Comparison of ENCODE assay signal across 7 mouse cellular contexts in genomic region chr2:30801067-30801852, GRCm38 (mm10). TPM values are rescaled to one million over a fixed set of nuclear protein-coding genes. Genes with fewer than 3 reads are reported as not detected.
DNase-seq lines count a peak whose midpoint lies in the region; ATAC-seq and TF ChIP-seq lines count a peak whose summit lies in the region.

No protein-coding gene starts in this region.

- H3K36me3 ChIP-seq in heart, embryonic 10.5 days = no peaks in the 10 kb centered on the region
- H3K36me3 ChIP-seq in kidney, embryonic 16.5 days (ENCODE audit: insufficient read depth, low read length) = no peaks in the 10 kb centered on the region

- H3K4me2 ChIP-seq in kidney, embryonic 16.5 days (replicated peaks; ENCODE audit: low read depth, low read length) = peak overlapping the region; percentile 76

- H3K4me3 ChIP-seq in heart, embryonic 10.5 days = peak overlapping the region; percentile 72
- peak overlapping the region; percentile 43 for H3K4me3 ChIP-seq in kidney, embryonic 16.5 days (ENCODE audit: low read length)

- ATAC-seq in kidney, embryonic 16.5 days (ENCODE audit: low FRiP score, low TSS enrichment) = peak; percentile 55
- ATAC-seq in megakaryocyte-erythroid progenitor cell, adult 5-6 weeks (replicated peaks; ENCODE audit: low FRiP score, low TSS enrichment, poor library complexity, severe bottlenecking) = peak; percentile 57

- peaks cover 68% of the 10 kb centered on the region for H3K27me3 ChIP-seq in heart, embryonic 10.5 days (ENCODE audit: insufficient read depth, poor library complexity, severe bottlenecking)
- no peaks in the 10 kb centered on the region for H3K27me3 ChIP-seq in kidney, embryonic 16.5 days (ENCODE audit: insufficient read depth, low read length)

- H3K9me3 ChIP-seq in heart, embryonic 10.5 days = no peaks in the 10 kb centered on the region
- H3K9me3 ChIP-seq in kidney, embryonic 16.5 days (ENCODE audit: low read length) = no peaks in the 10 kb centered on the region

- WGBS in heart, embryonic 10.5 days = under 1% methylated on average over 77 of the region's 77 CpGs
- WGBS in kidney, embryonic 16.5 days = under 1% methylated on average over 76 of the region's 77 CpGs

- H3K27ac ChIP-seq in heart, embryonic 10.5 days = peak overlapping the region; percentile 87
- no peak overlapping the region for H3K27ac ChIP-seq in kidney, embryonic 16.5 days (ENCODE audit: low read length)

- DNase-seq in ovary, postnatal 36 days (ENCODE audit: low spot score) = peak; percentile 48
- no peak for DNase-seq in ovary, adult 18-20 months (ENCODE audit: low spot score)
- DNase-seq in brain, embryonic 14.5 days (ENCODE audit: low read depth) = peak; percentile 65
- no peak for DNase-seq in heart, embryonic 10.5 days (ENCODE audit: low spot score)
- DNase-seq in thymus, postnatal 25 days = peak; percentile 45

- no peak for TF ChIP-seq POLR2A in brain, embryonic 14.5 days (IDR thresholded peaks at IDR 0.05; ENCODE audit: borderline replicate concordance, extremely low read depth, insufficient read depth, insufficient read length, poor library complexity, severe bottlenecking)

- peaks cover 20% of the 10 kb centered on the region for H3K4me1 ChIP-seq in heart, embryonic 10.5 days
- H3K4me1 ChIP-seq in kidney, embryonic 16.5 days (ENCODE audit: insufficient read depth, low read length) = peaks cover 18% of the 10 kb centered on the region

- TF ChIP-seq CTCF in brain, embryonic 14.5 days (IDR thresholded peaks at IDR 0.05; ENCODE audit: borderline replicate concordance, extremely low read depth, insufficient read depth, insufficient read length) = no peak

- peak overlapping the region; percentile 74 for H3K9ac ChIP-seq in kidney, embryonic 16.5 days (replicated peaks; ENCODE audit: low read length)

RNA-seq across cellular contexts. Expression of gene 1700001O22Rik, which starts 2.2 kb away (rescaled TPM):
- 1.9 and 3.2 TPM in 2 replicates for polyA plus RNA-seq in brain, embryonic 14.5 days (2012; rRNA removed)
- 1.3 and 1.8 TPM in 2 replicates for polyA plus RNA-seq in heart, embryonic 10.5 days (2016; fragmentation: Nextera tagmentation; extraction: Ambion mirVana)
- polyA plus RNA-seq in kidney, embryonic 16.5 days (2015; fragmentation: Nextera tagmentation; extraction: Ambion mirVana) = 5.1 and 5.2 TPM in 2 replicates
- total RNA-seq in megakaryocyte-erythroid progenitor cell, adult 5-6 weeks (2014; fragmentation: Nextera tagmentation) = 0.54 and 1.2 TPM in 2 replicates
- total RNA-seq in megakaryocyte-erythroid progenitor cell, adult 5-6 weeks (2017) = not detected in 2 replicates

RNA-seq across cellular contexts. Expression of gene Ntmt1, which starts 6.4 kb away (rescaled TPM):
- 72.3 and 98.7 TPM in 2 replicates for polyA plus RNA-seq in brain, embryonic 14.5 days (2012; rRNA removed)
- 102 and 116 TPM in 2 replicates for polyA plus RNA-seq in heart, embryonic 10.5 days (2016; fragmentation: Nextera tagmentation; extraction: Ambion mirVana)
- polyA plus RNA-seq in kidney, embryonic 16.5 days (2015; fragmentation: Nextera tagmentation; extraction: Ambion mirVana) = 92.9 and 94.9 TPM in 2 replicates
- total RNA-seq in megakaryocyte-erythroid progenitor cell, adult 5-6 weeks (2014; fragmentation: Nextera tagmentation) = 23.7 and 36.8 TPM in 2 replicates
- total RNA-seq in megakaryocyte-erythroid progenitor cell, adult 5-6 weeks (2017) = 9.8 and 14.7 TPM in 2 replicates

RNA-seq across cellular contexts. Expression of gene Asb6, which starts 28.9 kb away (rescaled TPM):
- polyA plus RNA-seq in brain, embryonic 14.5 days (2012; rRNA removed) = 51.0 and 51.5 TPM in 2 replicates
- polyA plus RNA-seq in heart, embryonic 10.5 days (2016; fragmentation: Nextera tagmentation; extraction: Ambion mirVana) = 31.3 and 40.1 TPM in 2 replicates
- polyA plus RNA-seq in kidney, embryonic 16.5 days (2015; fragmentation: Nextera tagmentation; extraction: Ambion mirVana) = 39.0 and 42.7 TPM in 2 replicates
- 30.1 and 31.3 TPM in 2 replicates for total RNA-seq in megakaryocyte-erythroid progenitor cell, adult 5-6 weeks (2014; fragmentation: Nextera tagmentation)
- 16.2 and 37.6 TPM in 2 replicates for total RNA-seq in megakaryocyte-erythroid progenitor cell, adult 5-6 weeks (2017)

RNA-seq across cellular contexts. Expression of gene Prrx2, which starts 33.5 kb away (rescaled TPM):
- 10.8 and 13.6 TPM in 2 replicates for polyA plus RNA-seq in brain, embryonic 14.5 days (2012; rRNA removed)
- 49.1 and 73.9 TPM in 2 replicates for polyA plus RNA-seq in heart, embryonic 10.5 days (2016; fragmentation: Nextera tagmentation; extraction: Ambion mirVana)
- 7.7 and 8.0 TPM in 2 replicates for polyA plus RNA-seq in kidney, embryonic 16.5 days (2015; fragmentation: Nextera tagmentation; extraction: Ambion mirVana)
- not detected in 2 replicates for total RNA-seq in megakaryocyte-erythroid progenitor cell, adult 5-6 weeks (2014; fragmentation: Nextera tagmentation)
- not detected in 2 replicates for total RNA-seq in megakaryocyte-erythroid progenitor cell, adult 5-6 weeks (2017)

Comparison
In these comparisons a context has a peak if more than half of its experiments do, and no peak if none do; other contexts are left out.
1. DNase-seq: peak in ovary, postnatal 36 days (single experiment), brain, embryonic 14.5 days (single experiment) and thymus, postnatal 25 days (single experiment); none in ovary, adult 18-20 months (single experiment) and heart, embryonic 10.5 days (single experiment).